Mouse (Mus musculus): ENCODE measurements at regions not wholly inside any gene's neighbourhood (a gene's known extent, or its start where the extent isn't known, plus 50 kb on each side); places are given as distances from the start of the nearest gene placed in this dataset.

- peak; percentile 71 for DNase-seq (ENCODE audit: low spot score)
Measured at GRCm38 (mm10) chr9:66646226-66646625, 53.3 kb upstream of the Usp3 start.

- DNase-seq (ENCODE audit: low spot score), result no peak
Measured at GRCm38 (mm10) chr9:66651306-66651705, 58.4 kb upstream of the Usp3 start.

- DNase-seq (ENCODE audit: low spot score), result no peak
Measured at GRCm38 (mm10) chr9:66657116-66657758, 56.2 kb upstream of the Car12 start.

- DNase-seq (ENCODE audit: low spot score), result no peak
Measured at GRCm38 (mm10) chr9:66658707-66659242, 54.7 kb upstream of the Car12 start.

- DNase-seq (ENCODE audit: low spot score), result no peak
Measured at GRCm38 (mm10) chr9:66659781-66660445, 53.6 kb upstream of the Car12 start.

GRCm38 (mm10) chr9:66661596-66661995, 51.9 kb upstream of the Car12 start:
- no peak for DNase-seq (ENCODE audit: low spot score)

GRCm38 (mm10) chr9:66662443-66662842, 51.0 kb upstream of the Car12 start:
- no peak for DNase-seq (ENCODE audit: low spot score)

Measured in ovary, postnatal 10 days (tissue).